Mouse (Mus musculus) ES-E14 (cell line): ENCODE data around the gene Kntc1.

ENCODE experiments used
- MAFK ChIP-seq: IDR thresholded peaks from 2 replicates; pipeline ENCODE4 v1.6.1; 2014; ENCODE audit warnings: mild to moderate bottlenecking, low read depth, low read length, inconsistent platforms; ENCODE audit not compliant: insufficient read depth
- ZC3H11A ChIP-seq: IDR thresholded peaks from 2 replicates; pipeline ENCODE4 v1.6.1; 2012; ENCODE audit warnings: low read depth, mild to moderate bottlenecking, inconsistent platforms, low read length, borderline replicate concordance
- ZNF384 ChIP-seq: IDR thresholded peaks from 2 replicates; pipeline ENCODE4 v1.6.1; 2012; ENCODE audit warnings: low read depth, low read length, inconsistent platforms

- TF ChIP-seq ZNF384: no peak
- TF ChIP-seq ZC3H11A: no peak
- TF ChIP-seq MAFK: no peak
These were observed 71.7 kb downstream of the Kntc1 start for GRCm38 (mm10) chr5:123821264-123821571.
